Mouse (Mus musculus) left cerebral cortex, adult 9 months (tissue): Measurements from ENCODE around the gene Spata31d1d.
"Not testable (repeated sequence)": the region's sequence is repeated elsewhere in the genome, so short reads cannot be mapped to it uniquely, and the experiment has no call there.

Experiments used
- DNase-seq, 2 experiments: peaks; one replicate each; pipeline ENCODE4 v3.0.0; 2022; ENCODE audit warnings: low spot score in 2 of 2

The Spata31d1d gene

DNA sequence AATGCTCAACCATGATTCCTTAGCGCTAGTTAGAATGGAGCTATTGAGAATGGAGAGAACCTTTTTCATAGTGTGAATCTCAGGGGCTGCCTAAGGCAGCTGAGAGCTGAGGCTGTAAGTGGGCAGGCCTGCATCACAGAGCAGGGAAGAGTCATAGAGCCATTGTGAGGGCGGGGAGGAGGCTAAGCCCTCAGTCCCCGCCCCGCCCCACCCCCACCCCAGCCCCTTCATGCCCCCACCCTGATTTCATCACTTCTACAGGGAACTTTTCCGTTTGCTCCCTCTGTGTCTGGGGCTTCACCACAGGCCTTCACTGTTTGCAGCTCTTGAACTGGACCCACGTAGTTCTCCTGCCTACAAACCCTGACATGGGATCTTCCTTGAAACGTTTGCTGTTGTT lies at the start of gene Spata31d1d:
Spata31d1d (minus strand) TSS at position 101 of the 400 bp plus-strand sequence.
- DNase-seq: no peak

- not testable (repeated sequence) for DNase-seq
These were observed 48.3 kb upstream of the Spata31d1d start for GRCm38 (mm10) chr13:59779744-59780264.

- DNase-seq: no peak
These were observed 47.7 kb upstream of the Spata31d1d start for GRCm38 (mm10) chr13:59779213-59779612.

- DNase-seq: no peak
These were observed 43.6 kb upstream of the Spata31d1d start for GRCm38 (mm10) chr13:59775168-59775567.

DNA sequence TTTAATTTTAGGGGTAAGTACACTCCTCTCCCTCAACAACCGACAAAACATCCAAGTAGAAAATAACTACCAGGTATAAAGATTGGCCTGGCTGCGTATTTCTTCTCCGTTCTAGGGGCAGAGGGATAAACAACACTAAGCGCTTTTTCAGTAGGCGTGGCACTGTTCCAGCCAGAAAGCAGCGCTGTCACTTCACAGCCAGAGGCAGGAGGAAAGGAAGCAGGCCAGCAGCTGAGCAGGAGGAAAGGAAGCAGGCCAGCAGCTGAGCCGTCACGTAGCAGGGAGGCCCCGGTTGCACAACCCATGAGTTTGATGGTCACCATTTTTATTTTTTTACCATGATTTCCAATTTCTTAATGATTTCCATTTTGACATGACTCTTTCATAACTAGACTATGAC lies 39.7 kb upstream of the Spata31d1d start:
- peak; percentile 38 to 63 for DNase-seq

GRCm38 (mm10) chr13:59770847-59771246 lies 39.3 kb upstream of the Spata31d1d start:
- DNase-seq: no peak

GRCm38 (mm10) chr13:59770164-59770562 lies 38.6 kb upstream of the Spata31d1d start:
- peak; percentile 72 to 83 for DNase-seq

DNA sequence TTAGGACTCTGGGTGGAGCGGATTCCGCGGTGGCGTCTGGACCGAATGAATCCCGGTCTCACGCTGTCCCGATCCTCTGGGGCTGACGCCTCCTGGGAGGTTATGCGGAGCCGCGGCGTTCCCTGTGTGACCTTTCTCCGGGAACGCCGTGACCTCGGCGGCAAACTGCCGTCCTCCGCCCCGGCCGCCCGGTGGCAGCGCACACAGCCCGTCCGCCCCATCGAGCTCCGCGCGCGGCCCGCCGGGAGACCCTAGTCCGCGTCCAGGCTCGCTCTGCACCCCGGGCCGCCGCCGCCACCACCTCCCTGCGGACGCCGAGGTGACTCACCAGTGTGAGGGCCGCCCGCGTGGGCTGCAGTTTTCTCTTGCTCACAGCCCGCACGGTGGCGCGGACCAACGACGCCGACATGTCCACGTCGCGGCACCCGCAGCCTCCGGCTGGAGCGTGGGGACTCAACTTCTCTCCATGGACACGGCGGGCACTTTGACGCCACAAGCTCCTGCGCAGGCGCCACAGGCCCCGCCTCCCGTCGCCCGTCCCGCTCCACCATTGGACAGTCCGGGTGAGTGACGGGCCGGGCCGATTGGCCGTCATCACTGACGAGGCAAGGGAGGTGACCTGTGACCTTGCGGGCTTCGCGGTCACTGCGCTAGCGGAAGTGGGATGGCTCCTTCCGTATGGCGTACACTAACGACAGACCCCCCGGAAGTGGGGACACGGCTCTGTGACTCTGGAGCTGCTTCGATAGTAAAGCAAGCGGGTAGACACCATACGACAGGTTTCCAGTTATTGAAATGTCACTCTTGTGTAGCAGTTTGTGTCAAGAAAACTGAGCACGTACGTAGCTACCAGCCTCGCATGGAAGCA lies 38.0 kb upstream of the Spata31d1d start, which contains the start of gene Isca1:
Isca1 (minus strand) TSS at position 515 of the 868 bp plus-strand sequence.
- peak; percentile 96 to 100 for DNase-seq

GRCm38 (mm10) chr13:59768531-59768930 lies 37.0 kb upstream of the Spata31d1d start:
- peak in 1 of 2 experiments; percentile 22 for DNase-seq

DNA sequence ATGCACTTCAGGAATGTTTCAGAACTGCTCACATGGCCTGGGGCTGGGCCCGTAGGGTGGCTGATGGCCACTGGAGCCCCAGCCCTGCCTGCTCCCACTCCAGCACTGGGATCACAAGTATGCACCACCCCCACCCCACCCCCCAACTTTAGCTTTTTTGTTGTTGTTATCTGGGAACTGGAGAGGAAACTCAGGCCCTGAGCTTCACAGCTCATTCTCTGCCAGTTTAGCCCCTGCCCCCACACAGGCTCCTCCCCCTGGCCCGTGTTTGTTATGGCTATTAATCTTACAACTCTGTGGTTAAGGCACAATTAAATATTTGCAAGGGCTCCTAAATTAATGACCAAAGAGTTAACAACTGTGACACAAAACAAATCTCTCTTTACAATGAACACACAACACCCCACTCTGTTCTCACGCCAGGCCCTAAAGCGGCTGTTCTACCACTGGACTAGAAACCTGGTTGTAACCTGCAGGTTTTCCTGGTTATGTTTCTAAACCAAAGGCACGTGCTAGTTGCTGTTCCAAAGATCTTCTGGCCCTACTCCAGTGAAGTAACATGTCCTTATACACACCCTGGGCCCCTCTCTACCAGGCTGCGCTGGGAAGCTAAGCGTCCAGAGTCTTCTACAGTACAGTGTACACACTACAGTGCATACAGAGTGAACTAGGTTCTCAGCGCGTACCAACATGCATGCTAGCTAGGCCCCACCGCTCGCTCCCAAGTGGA lies 35.4 kb upstream of the Spata31d1d start:
- DNase-seq: no peak

- DNase-seq: no peak
These were observed 31.2 kb upstream of the Spata31d1d start for GRCm38 (mm10) chr13:59762791-59763190.

- DNase-seq: no peak
These were observed 25.4 kb upstream of the Spata31d1d start for GRCm38 (mm10) chr13:59756906-59757305.

GRCm38 (mm10) chr13:59750310-59750709 lies 18.8 kb upstream of the Spata31d1d start:
- no peak for DNase-seq

DNA sequence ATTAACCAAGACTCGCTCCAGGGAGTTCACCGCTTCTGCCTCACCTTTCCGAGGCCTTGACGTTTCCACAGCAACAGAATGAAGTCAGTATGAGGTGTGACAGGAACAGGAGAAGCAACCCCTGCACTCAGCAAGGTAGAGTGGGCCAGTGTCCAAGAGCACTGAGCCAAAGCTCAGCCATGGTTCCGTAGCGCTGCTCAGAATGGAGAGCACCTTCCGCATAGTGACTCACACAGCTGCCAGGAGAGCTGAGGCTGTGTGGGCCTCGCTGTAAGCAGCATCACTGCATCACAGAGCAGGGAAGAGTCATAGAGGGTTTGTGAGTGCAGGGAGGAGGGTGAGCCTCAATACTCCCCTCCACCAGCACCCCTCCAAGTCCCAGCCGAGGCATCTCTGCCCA lies 15.2 kb upstream of the Spata31d1d start, which contains the start of gene 1700014D04Rik:
1700014D04Rik (minus strand) TSS at position 42 of the 400 bp plus-strand sequence.
- peak in 1 of 2 experiments; percentile 74 for DNase-seq

DNA sequence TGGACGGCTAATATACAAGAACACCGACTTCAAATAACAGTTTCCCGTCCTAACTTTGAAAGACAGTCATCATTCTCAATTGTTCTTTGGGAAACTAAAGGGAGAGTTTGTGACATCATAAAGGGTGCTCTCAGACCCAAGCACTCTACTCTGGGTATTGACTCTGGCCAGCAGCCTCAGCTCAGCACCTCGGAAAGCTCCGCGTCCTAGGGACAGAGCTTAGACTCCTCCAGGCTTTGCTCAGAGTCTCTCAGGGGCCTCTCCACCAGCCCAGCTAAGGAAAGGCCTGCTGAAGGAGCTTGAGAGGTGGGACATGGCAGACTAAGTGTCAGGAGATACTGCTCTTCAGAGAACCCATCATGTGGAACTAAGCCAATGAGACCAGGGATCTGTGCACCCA lies 14.6 kb upstream of the Spata31d1d start:
- no peak for DNase-seq

DNA sequence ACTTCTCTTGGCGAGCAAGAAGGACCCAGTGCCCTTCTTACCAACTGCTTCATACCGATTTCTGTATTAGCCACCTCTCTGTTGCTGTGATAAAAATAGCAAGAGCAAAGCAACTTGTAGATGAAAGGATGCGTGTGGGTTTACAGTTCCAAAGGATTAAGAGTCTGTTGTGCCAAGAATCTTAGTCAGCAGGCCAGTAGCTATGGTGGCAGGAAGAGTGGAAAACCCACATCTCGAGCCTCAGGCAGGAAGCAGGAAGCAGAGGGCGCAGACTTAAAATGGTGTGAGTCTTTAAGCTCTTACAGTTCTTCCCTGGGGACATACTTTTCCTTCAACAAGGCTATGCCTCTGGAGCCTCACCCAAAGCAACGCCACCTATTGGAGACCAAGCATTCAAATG lies 13.9 kb upstream of the Spata31d1d start:
- no peak for DNase-seq

DNA sequence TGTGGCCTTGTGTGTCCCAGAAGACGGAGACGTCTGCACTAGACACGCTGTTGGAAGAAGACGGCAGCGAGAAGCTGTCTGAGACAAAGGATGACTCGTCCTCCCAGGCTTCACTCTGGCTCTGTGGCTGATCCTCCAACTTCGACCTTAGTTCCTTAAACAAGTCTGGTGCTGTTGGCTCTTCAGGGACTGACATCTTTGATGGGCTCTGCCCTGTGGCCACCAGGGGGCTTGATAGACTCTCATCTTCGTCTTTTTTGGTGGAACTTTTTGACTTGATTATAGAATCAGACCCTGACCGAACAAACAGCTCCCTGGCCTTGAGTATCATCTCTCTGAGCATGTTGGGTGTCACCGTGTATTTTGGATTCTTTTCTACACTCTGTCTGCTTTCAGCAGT lies 10.1 kb upstream of the Spata31d1d start:
- no peak for DNase-seq

DNA sequence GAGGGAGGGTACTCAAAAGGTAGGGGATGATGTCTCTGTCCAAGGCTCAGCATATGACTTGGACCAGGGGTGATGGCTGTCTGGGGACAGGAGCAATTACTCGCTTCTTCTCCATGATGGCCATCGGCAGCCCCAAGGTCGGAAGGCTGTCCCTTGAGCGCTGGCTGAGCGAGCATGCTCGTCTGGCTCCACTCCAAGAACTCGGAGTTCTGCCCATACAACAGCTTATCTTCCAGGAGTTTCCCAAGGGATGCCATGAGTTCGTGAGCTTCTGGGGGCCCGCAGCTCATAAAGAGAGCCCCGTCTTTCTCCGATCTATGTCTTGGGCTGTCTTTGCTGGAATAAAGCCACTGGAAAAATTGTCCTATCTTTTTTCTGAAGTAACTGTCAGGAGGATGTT lies 9.5 kb upstream of the Spata31d1d start:
- DNase-seq: no peak

DNA sequence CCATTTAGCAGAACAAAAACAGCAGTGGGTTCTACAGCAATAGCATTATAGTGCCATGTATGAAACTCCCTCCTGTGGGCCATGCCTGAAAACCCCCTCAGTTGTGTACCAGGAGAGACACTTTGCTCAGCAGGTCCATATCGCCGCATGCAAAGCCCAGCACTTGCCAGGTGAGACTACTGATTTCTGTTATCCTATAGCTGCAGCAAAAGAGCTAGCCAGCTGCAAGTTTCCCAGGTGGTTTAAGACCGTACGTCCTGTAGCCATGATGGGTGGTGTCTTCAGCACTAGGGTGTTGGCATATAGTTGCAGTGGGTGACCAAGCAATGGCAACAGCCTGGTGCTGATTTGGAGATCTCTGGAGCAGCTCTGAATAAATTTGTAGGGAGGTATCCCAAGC lies 7.8 kb upstream of the Spata31d1d start:
- DNase-seq: no peak

DNA sequence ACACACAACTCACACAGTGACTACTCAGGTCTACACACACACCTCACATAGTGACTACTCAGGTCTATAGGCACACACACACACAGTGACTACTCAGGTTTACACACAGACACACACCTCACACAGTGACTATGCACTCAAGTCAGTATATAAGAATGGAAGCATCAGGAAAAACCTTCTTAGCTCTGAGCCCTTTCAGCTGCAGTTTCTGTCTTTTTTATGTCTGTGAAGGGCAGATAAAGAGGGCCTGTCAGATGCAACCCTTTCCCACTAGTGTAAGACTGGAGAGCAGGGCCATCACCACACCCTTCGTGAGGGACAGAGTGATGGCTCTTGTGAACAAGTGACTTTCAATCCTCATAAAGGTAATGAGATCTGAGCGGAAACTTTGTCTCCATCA lies 6.9 kb upstream of the Spata31d1d start:
- no peak for DNase-seq

DNA sequence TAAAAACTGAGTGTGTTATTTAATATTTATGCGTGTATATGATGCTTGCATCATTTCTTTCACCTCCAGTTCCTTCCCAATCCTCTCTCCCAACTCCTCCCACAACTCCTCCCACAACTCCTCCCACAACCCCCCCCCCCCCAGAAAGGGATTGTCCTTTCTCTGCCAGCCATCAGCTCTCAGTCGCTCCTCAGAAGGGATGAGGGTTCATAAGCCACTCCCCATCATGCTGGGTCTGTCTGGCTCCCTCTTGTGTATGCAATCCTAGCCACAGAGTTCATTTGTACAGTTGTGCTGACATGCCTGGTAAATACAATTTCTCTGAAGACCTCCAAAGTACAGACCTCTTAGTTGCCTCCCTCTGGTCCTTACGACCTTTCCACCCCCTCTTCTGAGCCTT lies 3.6 kb upstream of the Spata31d1d start:
- DNase-seq: no peak

GRCm38 (mm10) chr13:59734347-59734746 lies 2.8 kb upstream of the Spata31d1d start:
- DNase-seq: not testable (repeated sequence)
